Mouse (Mus musculus): ENCODE measurements around the gene Sgf29. TPM values are rescaled to one million over a fixed set of nuclear protein-coding genes. Genes with fewer than 3 reads are reported as not detected.

Gene Sgf29
- total RNA-seq, 1 experiment: 55.3 TPM

- in situ Hi-C loops (cut with MboI; ENCODE audit: low sequenced_read_pairs in 2 of 2, unreplicated experiment in 2 of 2): no loop called here
- TF ChIP-seq CHD2 (IDR thresholded peaks at IDR 0.05; ENCODE audit: low read depth, low read length) (no peak), ZNF384 (IDR thresholded peaks at IDR 0.05; ENCODE audit: low read depth, low read length) (no peak), MAFK (IDR thresholded peaks at IDR 0.05; ENCODE audit: insufficient read depth, low read depth, low read length) (no peak), ZC3H11A (IDR thresholded peaks at IDR 0.05; ENCODE audit: borderline replicate concordance, low read depth, low read length) (no peak), HCFC1 (IDR thresholded peaks at IDR 0.05; ENCODE audit: borderline replicate concordance, insufficient read depth, low read length) (no peak)
These were observed 68.5 kb downstream of the Sgf29 start for GRCm38 (mm10) chr7:126717566-126717965.

GRCm38 (mm10) chr7:126718787-126719337 lies 69.8 kb downstream of the Sgf29 start:
- TF ChIP-seq CHD2 (IDR thresholded peaks at IDR 0.05; ENCODE audit: low read depth, low read length): no peak
- no peak for TF ChIP-seq HCFC1 (IDR thresholded peaks at IDR 0.05; ENCODE audit: borderline replicate concordance, insufficient read depth, low read length)
- no peak for TF ChIP-seq MAFK (IDR thresholded peaks at IDR 0.05; ENCODE audit: insufficient read depth, low read depth, low read length)
- TF ChIP-seq ZNF384 (IDR thresholded peaks at IDR 0.05; ENCODE audit: low read depth, low read length): no peak
- no peak for TF ChIP-seq ZC3H11A (IDR thresholded peaks at IDR 0.05; ENCODE audit: borderline replicate concordance, low read depth, low read length)
- no peak overlapping the region for H3K27ac ChIP-seq (ENCODE audit: insufficient read depth, low read depth, low read length, poor library complexity, severe bottlenecking)
- H3K4me1 ChIP-seq (ENCODE audit: control insufficient read depth in 2 of 2, insufficient read depth in 2 of 2, low read length in 2 of 2, poor library complexity in 1 of 2): no peaks in the 10 kb centered on the region
- no peak overlapping the region for H3K4me3 ChIP-seq (ENCODE audit: insufficient read depth in 1 of 2, low read depth in 1 of 2, low read length in 2 of 2, poor library complexity in 1 of 2, severe bottlenecking in 1 of 2)
- H3K9me3 ChIP-seq (ENCODE audit: control insufficient read depth, insufficient read depth, low read depth, low read length): no peaks in the 10 kb centered on the region
- no peaks in the 10 kb centered on the region for H3K36me3 ChIP-seq (ENCODE audit: control insufficient read depth, insufficient read depth, low read length, poor library complexity, severe bottlenecking)
- in situ Hi-C loops (cut with MboI; ENCODE audit: low sequenced_read_pairs in 2 of 2, unreplicated experiment in 2 of 2): no loop called here
- peak; percentile 54 for DNase-seq (ENCODE audit: low read depth, low spot score)
- H3K9ac ChIP-seq (ENCODE audit: insufficient read depth, low read depth, low read length, poor library complexity, severe bottlenecking): no peak overlapping the region

More at GRCm38 (mm10) chr7:126717566-126717965, 68.5 kb downstream of the Sgf29 start:
- Histone ChIP-seq H3K36me3 (ENCODE audit: control insufficient read depth, insufficient read depth, low read length, poor library complexity, severe bottlenecking) (no peaks in the 10 kb centered on the region), H3K4me3 (ENCODE audit: insufficient read depth in 1 of 2, low read depth in 1 of 2, low read length in 2 of 2, poor library complexity in 1 of 2, severe bottlenecking in 1 of 2) (no peak overlapping the region), H3K9me3 (ENCODE audit: control insufficient read depth, insufficient read depth, low read depth, low read length) (no peaks in the 10 kb centered on the region), H3K9ac (ENCODE audit: insufficient read depth, low read depth, low read length, poor library complexity, severe bottlenecking) (no peak overlapping the region), H3K27ac (ENCODE audit: insufficient read depth, low read depth, low read length, poor library complexity, severe bottlenecking) (no peak overlapping the region), H3K4me1 (ENCODE audit: control insufficient read depth in 2 of 2, insufficient read depth in 2 of 2, low read length in 2 of 2, poor library complexity in 1 of 2) (no peaks in the 10 kb centered on the region)
- DNase-seq (ENCODE audit: low read depth, low spot score): no peak

GRCm38 (mm10) chr7:126721635-126722034 lies 72.5 kb downstream of the Sgf29 start:
- H3K9ac ChIP-seq (ENCODE audit: insufficient read depth, low read depth, low read length, poor library complexity, severe bottlenecking): no peak overlapping the region
- no peaks in the 10 kb centered on the region for H3K4me1 ChIP-seq (ENCODE audit: control insufficient read depth in 2 of 2, insufficient read depth in 2 of 2, low read length in 2 of 2, poor library complexity in 1 of 2)
- H3K36me3 ChIP-seq (ENCODE audit: control insufficient read depth, insufficient read depth, low read length, poor library complexity, severe bottlenecking): no peaks in the 10 kb centered on the region
- H3K27ac ChIP-seq (ENCODE audit: insufficient read depth, low read depth, low read length, poor library complexity, severe bottlenecking): no peak overlapping the region
- H3K4me3 ChIP-seq (ENCODE audit: insufficient read depth in 1 of 2, low read depth in 1 of 2, low read length in 2 of 2, poor library complexity in 1 of 2, severe bottlenecking in 1 of 2): no peak overlapping the region
- no peak for DNase-seq (ENCODE audit: low read depth, low spot score)
- no peaks in the 10 kb centered on the region for H3K9me3 ChIP-seq (ENCODE audit: control insufficient read depth, insufficient read depth, low read depth, low read length)
- TF ChIP-seq MAFK (IDR thresholded peaks at IDR 0.05; ENCODE audit: insufficient read depth, low read depth, low read length): no peak
- TF ChIP-seq CHD2 (IDR thresholded peaks at IDR 0.05; ENCODE audit: low read depth, low read length): no peak
- TF ChIP-seq HCFC1 (IDR thresholded peaks at IDR 0.05; ENCODE audit: borderline replicate concordance, insufficient read depth, low read length): no peak
- in situ Hi-C loops (cut with MboI; ENCODE audit: low sequenced_read_pairs in 2 of 2, unreplicated experiment in 2 of 2): no loop called here

Other genes starting within 250 kb of the Sgf29 start
- 0.16 and 0.49 TPM in 2 replicates for gene Cd19, start 234.4 kb upstream of the Sgf29 start, total RNA-seq (2012; rRNA removed)
- gene Rabep2, start 220.6 kb upstream of the Sgf29 start, total RNA-seq (2012; rRNA removed): 22.1 and 27.8 TPM in 2 replicates
- 0.11 and 0.27 TPM in 2 replicates for gene Atp2a1, start 186.2 kb upstream of the Sgf29 start, total RNA-seq (2012; rRNA removed)
- 20.3 and 22.5 TPM in 2 replicates for gene Sh2b1, start 173.9 kb upstream of the Sgf29 start, total RNA-seq (2012; rRNA removed)
- gene Tufm, start 161.9 kb upstream of the Sgf29 start, total RNA-seq (2012; rRNA removed): 125 and 133 TPM in 2 replicates
- gene Atxn2l, start 145.9 kb upstream of the Sgf29 start, total RNA-seq (2012; rRNA removed): 72.3 and 80.1 TPM in 2 replicates
- 257 and 289 TPM in 2 replicates for gene Eif3c, start 82.9 kb upstream of the Sgf29 start, total RNA-seq (2012; rRNA removed)
- gene Apobr, start 64.4 kb upstream of the Sgf29 start, total RNA-seq (2012; rRNA removed): 2.3 and 2.6 TPM in 2 replicates
- gene Cln3, start 63.5 kb upstream of the Sgf29 start, total RNA-seq (2012; rRNA removed): 35.1 and 61.6 TPM in 2 replicates
- gene Il27, start 54.4 kb upstream of the Sgf29 start, total RNA-seq (2012; rRNA removed): not detected in 2 replicates
- gene Nupr1, start 18.4 kb upstream of the Sgf29 start, total RNA-seq (2012; rRNA removed): 16.4 and 20.4 TPM in 2 replicates
- 0.22 TPM in 1 of 2 replicates, not detected in the other for gene Sult1a1, start 27.1 kb downstream of the Sgf29 start, total RNA-seq (2012; rRNA removed)
- gene Bola2, start 46.1 kb downstream of the Sgf29 start, total RNA-seq (2012; rRNA removed): 187 and 246 TPM in 2 replicates
- gene Slx1b, start 46.5 kb downstream of the Sgf29 start, total RNA-seq (2012; rRNA removed): 22.3 and 27.7 TPM in 2 replicates
- gene Coro1a, start 58.5 kb downstream of the Sgf29 start, total RNA-seq (2012; rRNA removed): 4.1 and 10.3 TPM in 2 replicates
- gene Mapk3, start 110.3 kb downstream of the Sgf29 start, total RNA-seq (2012; rRNA removed): 31.1 and 42.1 TPM in 2 replicates
- gene Gdpd3, start 117.0 kb downstream of the Sgf29 start, total RNA-seq (2012; rRNA removed): 4.0 and 5.9 TPM in 2 replicates
- 19.4 and 20.8 TPM in 2 replicates for gene Ypel3, start 127.6 kb downstream of the Sgf29 start, total RNA-seq (2012; rRNA removed)
- 0.89 and 1.7 TPM in 2 replicates for gene Tbx6, start 132.2 kb downstream of the Sgf29 start, total RNA-seq (2012; rRNA removed)
- 260 and 291 TPM in 2 replicates for gene Ppp4c, start 143.2 kb downstream of the Sgf29 start, total RNA-seq (2012; rRNA removed)
- 1.9 and 2.5 TPM in 2 replicates for gene Fam57b, start 148.4 kb downstream of the Sgf29 start, total RNA-seq (2012; rRNA removed)
- not detected in 2 replicates for gene 4930451I11Rik, start 182.3 kb downstream of the Sgf29 start, total RNA-seq (2012; rRNA removed)
- gene Doc2a, start 198.1 kb downstream of the Sgf29 start, total RNA-seq (2012; rRNA removed): 5.5 and 7.7 TPM in 2 replicates
- gene Hirip3, start 212.7 kb downstream of the Sgf29 start, total RNA-seq (2012; rRNA removed): 99.7 and 111 TPM in 2 replicates
- 68.7 and 78.7 TPM in 2 replicates for gene Ino80e, start 213.1 kb downstream of the Sgf29 start, total RNA-seq (2012; rRNA removed)
- 42.3 and 57.2 TPM in 2 replicates for gene Taok2, start 235.4 kb downstream of the Sgf29 start, total RNA-seq (2012; rRNA removed)

Data from ES-E14 (cell line).